Mouse (Mus musculus) induced T-regulatory cell, adult 2 months (primary cell): ENCODE results near the gene Aldh3b3.
A peak's percentile ranks its signal among the peaks of the same experiment; 100 is the strongest.

Source experiments
- DNase-seq: peaks from one replicate; pipeline ENCODE4 v3.0.0-alpha.2; 2012; ENCODE audit warnings: low read depth

Gene Aldh3b3

GRCm38 (mm10) chr19:3958470-3958869 lies at the start of gene Aldh3b3:
TSS of gene Aldh3b3 (plus strand) at chr19:3958645.
- no peak for DNase-seq

GRCm38 (mm10) chr19:3910206-3910605 lies 48.2 kb upstream of the Aldh3b3 start:
- DNase-seq: no peak

- DNase-seq: peak; percentile 98
These were observed 45.9 kb upstream of the Aldh3b3 start, which contains the start of gene Ndufs8 for GRCm38 (mm10) chr19:3912337-3913204. TSS of gene Ndufs8 (minus strand) at chr19:3912774.

- no peak for DNase-seq
These were observed 44.8 kb upstream of the Aldh3b3 start for GRCm38 (mm10) chr19:3913692-3914091.

GRCm38 (mm10) chr19:3914535-3914934 lies 43.9 kb upstream of the Aldh3b3 start:
- no peak for DNase-seq

- no peak for DNase-seq
These were observed 41.7 kb upstream of the Aldh3b3 start for GRCm38 (mm10) chr19:3916727-3917126.

- no peak for DNase-seq
These were observed 38.5 kb upstream of the Aldh3b3 start for GRCm38 (mm10) chr19:3919928-3920327.

GRCm38 (mm10) chr19:3922661-3923371 lies 35.6 kb upstream of the Aldh3b3 start:
- no peak for DNase-seq

- DNase-seq: no peak
These were observed 34.9 kb upstream of the Aldh3b3 start for GRCm38 (mm10) chr19:3923586-3923985.

- no peak for DNase-seq
These were observed 34.3 kb upstream of the Aldh3b3 start for GRCm38 (mm10) chr19:3924190-3924589.

- no peak for DNase-seq
These were observed 33.6 kb upstream of the Aldh3b3 start for GRCm38 (mm10) chr19:3924868-3925267.

GRCm38 (mm10) chr19:3925859-3926258 lies 32.6 kb upstream of the Aldh3b3 start:
- DNase-seq: no peak

GRCm38 (mm10) chr19:3926279-3926678 lies 32.2 kb upstream of the Aldh3b3 start:
- no peak for DNase-seq

- no peak for DNase-seq
These were observed 31.8 kb upstream of the Aldh3b3 start for GRCm38 (mm10) chr19:3926685-3927084.

GRCm38 (mm10) chr19:3927989-3928388 lies 30.5 kb upstream of the Aldh3b3 start:
- no peak for DNase-seq

- DNase-seq: no peak
These were observed 29.7 kb upstream of the Aldh3b3 start for GRCm38 (mm10) chr19:3928779-3929178.

GRCm38 (mm10) chr19:3929211-3929941 lies 29.1 kb upstream of the Aldh3b3 start, which contains the start of gene Aldh3b1:
TSS of gene Aldh3b1 (minus strand) at chr19:3929808.
- DNase-seq: no peak

GRCm38 (mm10) chr19:3930262-3931057 lies 28.0 kb upstream of the Aldh3b3 start:
- DNase-seq: no peak

GRCm38 (mm10) chr19:3931716-3932115 lies 26.7 kb upstream of the Aldh3b3 start:
- DNase-seq: no peak

GRCm38 (mm10) chr19:3935032-3935895 lies 23.2 kb upstream of the Aldh3b3 start, which contains the start of gene Unc93b1:
TSS of gene Unc93b1 (plus strand) at chr19:3935186.
- DNase-seq: peak; percentile 78
